Mouse (Mus musculus) frontal cortex, postnatal 10 days (tissue): Measurements from ENCODE around the gene Mycbp.

Source experiments
- DNase-seq, 2 experiments: peaks; one replicate each; pipeline ENCODE4 v3.0.0; 2022; ENCODE audit warnings: low spot score in 2 of 2, mixed read lengths in 1 of 2

Mycbp gene

GRCm38 (mm10) chr4:123904333-123905125, at the start of gene Mycbp:
Mycbp (plus strand) TSS chr4:123904832.
- peak; percentile 96 to 98 for DNase-seq

GRCm38 (mm10) chr4:123856888-123857287, 47.7 kb upstream of the Mycbp start:
- no peak for DNase-seq

GRCm38 (mm10) chr4:123858090-123858489, 46.5 kb upstream of the Mycbp start:
- no peak for DNase-seq

- DNase-seq = no peak
Observed at GRCm38 (mm10) chr4:123859379-123859778, 45.3 kb upstream of the Mycbp start, which contains the start of gene 4933427I04Rik. 4933427I04Rik (plus strand) TSS chr4:123859679.

GRCm38 (mm10) chr4:123859803-123860202, 44.8 kb upstream of the Mycbp start:
- no peak for DNase-seq

- DNase-seq = no peak
Observed at GRCm38 (mm10) chr4:123860621-123861020, 44.0 kb upstream of the Mycbp start.

GRCm38 (mm10) chr4:123893726-123894125, 10.9 kb upstream of the Mycbp start:
- DNase-seq = no peak

- no peak for DNase-seq
Observed at GRCm38 (mm10) chr4:123894295-123894694, 10.3 kb upstream of the Mycbp start.

- DNase-seq = peak in 1 of 2 experiments; percentile 35
Observed at GRCm38 (mm10) chr4:123898696-123899095, 5.9 kb upstream of the Mycbp start.

GRCm38 (mm10) chr4:123903432-123903831, 1.2 kb upstream of the Mycbp start:
- DNase-seq = no peak

- DNase-seq = no peak
Observed at GRCm38 (mm10) chr4:123905126-123905668, 565 bp downstream of the Mycbp start.

- no peak for DNase-seq
Observed at GRCm38 (mm10) chr4:123911503-123911902, 6.9 kb downstream of the Mycbp start.

- DNase-seq = no peak
Observed at GRCm38 (mm10) chr4:123912431-123912830, 7.8 kb downstream of the Mycbp start.

- peak; percentile 99 to 100 for DNase-seq
Observed at GRCm38 (mm10) chr4:123916748-123917547, 12.3 kb downstream of the Mycbp start, which contains the start of gene Rragc. Rragc (plus strand) TSS chr4:123917446.

- DNase-seq = no peak
Observed at GRCm38 (mm10) chr4:123917548-123918140, 13.0 kb downstream of the Mycbp start, which contains the start of gene 4930535I16Rik. 4930535I16Rik (minus strand) TSS chr4:123918022.

- DNase-seq = no peak
Observed at GRCm38 (mm10) chr4:123918851-123919250, 14.2 kb downstream of the Mycbp start.

GRCm38 (mm10) chr4:123921055-123921565, 16.5 kb downstream of the Mycbp start:
- DNase-seq = no peak

- no peak for DNase-seq
Observed at GRCm38 (mm10) chr4:123927961-123928360, 23.3 kb downstream of the Mycbp start.

- DNase-seq = no peak
Observed at GRCm38 (mm10) chr4:123929994-123930393, 25.4 kb downstream of the Mycbp start.

- DNase-seq = no peak
Observed at GRCm38 (mm10) chr4:123934306-123934705, 29.7 kb downstream of the Mycbp start.

GRCm38 (mm10) chr4:123936059-123936458, 31.4 kb downstream of the Mycbp start:
- no peak for DNase-seq

- DNase-seq = peak; percentile 25 to 75
Observed at GRCm38 (mm10) chr4:123939838-123940237, 35.2 kb downstream of the Mycbp start.
